Mouse (Mus musculus) embryonic facial prominence, embryonic 12.5 days (tissue): Measurements from ENCODE around the gene Tomm20. TPM values are rescaled to one million over a fixed set of nuclear protein-coding genes. Genes with fewer than 3 reads are reported as not detected.
"Not testable (repeated sequence)": the region's sequence is repeated elsewhere in the genome, so short reads cannot be mapped to it uniquely, and the experiment has no call there.

ENCODE experiments used
- ATAC-seq: fragments of 200-750 bp; cut with Nextera tagmentation; 2 replicates; pipeline ENCODE4 v1.8.0; 2017; ENCODE audit not compliant: insufficient number of reproducible peaks, insufficient read depth, low FRiP score, low TSS enrichment
- H3K27ac ChIP-seq: fragments of 300-500 bp; sonication (generic); 2 replicates; pipeline ENCODE4 v1.5.1; 2016; ENCODE audit warnings: mild to moderate bottlenecking
- H3K27me3 ChIP-seq: fragments of 300-500 bp; sonication (generic); 2 replicates; pipeline ENCODE4 v1.6.1; 2016; ENCODE audit warnings: mild to moderate bottlenecking, moderate library complexity
- H3K36me3 ChIP-seq: fragments of 300-500 bp; sonication (generic); 2 replicates; pipeline ENCODE4 v1.6.1; 2016; ENCODE audit warnings: mild to moderate bottlenecking
- H3K4me1 ChIP-seq: fragments of 300-500 bp; sonication (generic); 2 replicates; pipeline ENCODE4 v1.6.1; 2016
- H3K4me2 ChIP-seq: fragments of 300-500 bp; sonication (generic); replicated peaks from 2 replicates; pipeline ENCODE4 v1.6.1; 2016; ENCODE audit warnings: mild to moderate bottlenecking, moderate library complexity
- H3K4me3 ChIP-seq: fragments of 300-500 bp; sonication (generic); 2 replicates; pipeline ENCODE4 v1.5.1; 2016; ENCODE audit warnings: mild to moderate bottlenecking
- H3K9ac ChIP-seq: fragments of 300-500 bp; sonication (generic); 2 replicates; pipeline ENCODE4 v1.6.1; 2016; ENCODE audit warnings: mild to moderate bottlenecking, moderate library complexity
- H3K9me3 ChIP-seq: fragments of 300-500 bp; sonication (generic); 2 replicates; pipeline ENCODE4 v1.6.1; 2016; ENCODE audit warnings: mild to moderate bottlenecking, moderate library complexity
- WGBS: fragments of 180-500 bp; shearing (Covaris S2); methylation state at CpG from one replicate; pipeline ENCODE4 v1.1.7; 2016; 5-methylcytosine and 5-hydroxymethylcytosine counted together
- polyA plus RNA-seq: library from polyadenylated mRNA; unstranded; fragments of >200 nt; fragmentation: Nextera tagmentation; extraction: Ambion mirVana; gene quantifications from 2 replicates; pipeline ENCODE4 v1.2.1, GENCODE M21; 2016

Tomm20 gene
- polyA plus RNA-seq, 1 experiment from 2014 or later, result 191 TPM

GRCm38 (mm10) chr8:126914609-126915375, 30.9 kb downstream of the Tomm20 start:
- 27% methylated on average over 10 of the region's 10 CpGs for WGBS
- Histone ChIP-seq H3K27me3 (0 out of 2 replicates have a peak, but pooled peaks cover 4% of the 10 kb centered on the region), H3K9me3 (no peaks in the 10 kb centered on the region), H3K4me1 (peaks cover 5% of the 10 kb centered on the region; the same call in 1 of the 2 replicates), H3K4me3 (no peak overlapping the region), H3K36me3 (no peaks in the 10 kb centered on the region), H3K9ac (no peak overlapping the region), H3K4me2 (no peak overlapping the region), H3K27ac (no peak overlapping the region)
- ATAC-seq, result no peak

DNA sequence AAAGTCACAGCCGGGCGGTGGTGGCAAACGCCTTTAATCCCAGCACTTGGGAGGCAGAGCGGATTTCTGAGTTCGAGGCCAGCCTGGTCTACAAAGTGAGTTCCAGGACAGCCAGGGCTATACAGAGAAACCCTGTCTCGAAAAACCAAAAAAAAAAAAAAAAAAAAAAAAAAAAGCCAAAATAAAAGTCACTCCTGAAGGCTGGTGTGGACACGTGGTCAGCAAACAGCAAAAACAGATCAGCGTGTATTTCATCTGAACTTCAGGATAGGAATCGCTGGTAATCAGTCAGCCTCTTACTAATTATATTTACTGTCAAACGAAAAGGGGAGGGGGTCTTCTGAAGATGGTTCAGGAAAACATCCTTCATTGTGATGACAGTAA, 31.5 kb downstream of the Tomm20 start:
- ATAC-seq, H3K9me3 ChIP-seq, H3K4me2 ChIP-seq, H3K27me3 ChIP-seq, H3K9ac ChIP-seq, H3K4me3 ChIP-seq, H3K36me3 ChIP-seq, H3K27ac ChIP-seq, H3K4me1 ChIP-seq: not testable (repeated sequence)
- 62% methylated on average over 10 of the region's 10 CpGs for WGBS

DNA sequence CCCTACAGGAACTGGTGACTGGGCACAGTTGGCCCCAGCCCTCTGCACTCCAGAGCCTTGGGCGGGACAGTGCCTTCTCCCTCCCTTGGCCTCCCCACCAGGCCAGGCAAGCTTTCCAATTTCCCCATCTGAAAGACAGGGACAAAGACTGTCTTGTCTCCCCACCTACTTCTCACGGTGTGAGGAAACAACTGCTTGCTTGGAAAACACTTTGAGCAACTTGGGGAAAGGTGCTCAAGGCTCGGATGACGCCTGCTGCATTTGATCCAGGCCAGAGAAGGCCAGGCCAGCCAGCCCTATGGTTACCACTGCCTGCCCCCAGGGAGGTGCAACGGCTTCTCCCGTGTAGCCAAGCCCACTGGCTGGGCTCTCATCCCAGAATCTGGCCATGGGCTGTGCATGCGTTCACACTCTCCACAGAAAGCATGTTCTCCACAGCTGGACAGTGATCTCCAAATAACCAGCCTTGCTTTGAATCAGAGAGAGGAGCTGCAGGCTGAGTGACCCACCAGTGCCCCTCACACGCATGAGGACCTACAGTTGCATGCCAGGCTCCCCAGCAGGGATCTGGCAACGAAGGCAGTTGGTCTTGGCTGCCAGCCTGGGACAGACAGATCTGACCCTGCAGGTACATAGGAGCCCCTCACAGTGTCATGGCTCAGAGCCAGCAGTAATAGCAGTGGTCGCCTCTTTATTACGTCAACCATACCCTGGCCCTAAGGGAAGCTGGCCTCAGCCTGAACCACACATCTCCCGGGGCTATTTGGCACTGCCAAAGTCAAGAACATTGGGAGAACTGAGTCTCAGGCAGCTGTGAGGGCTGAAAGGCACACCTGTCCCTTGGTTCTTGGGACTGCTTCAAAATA, 32.2 kb downstream of the Tomm20 start:
- peak; percentile 48; the same call in 1 of the 2 replicates for ATAC-seq
- Histone ChIP-seq H3K9me3 (no peaks in the 10 kb centered on the region), H3K4me3 (no peak overlapping the region), H3K9ac (no peak overlapping the region), H3K36me3 (no peaks in the 10 kb centered on the region), H3K27me3 (0 out of 2 replicates have a peak, but pooled peaks cover 4% of the 10 kb centered on the region), H3K27ac (no peak overlapping the region; the same call in 1 of the 2 replicates), H3K4me2 (no peak overlapping the region), H3K4me1 (peaks cover 5% of the 10 kb centered on the region; the same call in 1 of the 2 replicates)
- 41% methylated on average over 12 of the region's 12 CpGs for WGBS

- ATAC-seq, result no peak
- H3K4me3 ChIP-seq, result no peak overlapping the region
- 0 out of 2 replicates have a peak, but pooled peaks cover 4% of the 10 kb centered on the region for H3K27me3 ChIP-seq
- H3K9ac ChIP-seq, result no peak overlapping the region
- no peak overlapping the region for H3K4me2 ChIP-seq
- 74% methylated on average over 10 of the region's 10 CpGs for WGBS
- H3K36me3 ChIP-seq, result no peaks in the 10 kb centered on the region
- no peak overlapping the region for H3K27ac ChIP-seq
- peaks cover 5% of the 10 kb centered on the region; the same call in 1 of the 2 replicates for H3K4me1 ChIP-seq
- H3K9me3 ChIP-seq, result no peaks in the 10 kb centered on the region
These were observed 36.3 kb downstream of the Tomm20 start for GRCm38 (mm10) chr8:126909371-126909802.

GRCm38 (mm10) chr8:126908805-126909204, 36.8 kb downstream of the Tomm20 start:
- H3K4me1 ChIP-seq, result peaks cover 5% of the 10 kb centered on the region; the same call in 1 of the 2 replicates
- no peak overlapping the region for H3K9ac ChIP-seq
- no peak for ATAC-seq
- 0 out of 2 replicates have a peak, but pooled peaks cover 4% of the 10 kb centered on the region for H3K27me3 ChIP-seq
- 79% methylated on average over 6 of the region's 6 CpGs for WGBS
- no peak overlapping the region for H3K4me2 ChIP-seq
- H3K9me3 ChIP-seq, result no peaks in the 10 kb centered on the region
- H3K4me3 ChIP-seq, result no peak overlapping the region
- H3K36me3 ChIP-seq, result no peaks in the 10 kb centered on the region
- H3K27ac ChIP-seq, result no peak overlapping the region

DNA sequence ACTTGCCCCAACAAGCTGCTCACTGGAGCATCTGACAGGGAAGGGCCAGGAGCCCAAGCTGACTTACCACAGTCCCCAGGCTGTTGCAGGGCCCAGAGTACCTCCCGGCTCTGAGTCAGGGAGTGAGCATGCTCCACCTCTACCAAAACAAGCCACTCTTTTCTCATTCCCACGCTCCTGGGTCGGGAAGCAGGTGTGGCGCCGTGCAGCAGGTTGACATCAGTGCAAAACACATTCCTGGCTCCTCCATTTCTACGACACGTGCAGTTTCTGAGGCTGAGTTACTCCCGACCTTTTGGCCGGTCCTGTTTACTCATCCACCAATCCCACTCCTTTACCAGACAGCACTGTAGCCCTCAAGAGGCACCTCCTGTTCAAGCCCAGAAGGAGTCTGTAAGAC, 37.7 kb downstream of the Tomm20 start:
- no peak overlapping the region for H3K4me3 ChIP-seq
- H3K4me1 ChIP-seq, result no peaks in the 10 kb centered on the region
- 82% methylated on average over 9 of the region's 9 CpGs for WGBS
- no peaks in the 10 kb centered on the region for H3K9me3 ChIP-seq
- ATAC-seq, result no peak
- no peak overlapping the region for H3K9ac ChIP-seq
- no peak overlapping the region for H3K4me2 ChIP-seq
- no peaks in the 10 kb centered on the region for H3K36me3 ChIP-seq
- H3K27ac ChIP-seq, result no peak overlapping the region
- 0 out of 2 replicates have a peak, but pooled peaks cover 4% of the 10 kb centered on the region for H3K27me3 ChIP-seq

GRCm38 (mm10) chr8:126907374-126907773, 38.3 kb downstream of the Tomm20 start:
- WGBS, result 81% methylated on average over 3 of the region's 3 CpGs
- Histone ChIP-seq H3K27me3 (0 out of 2 replicates have a peak, but pooled peaks cover 4% of the 10 kb centered on the region), H3K4me3 (no peak overlapping the region), H3K9me3 (no peaks in the 10 kb centered on the region), H3K36me3 (no peaks in the 10 kb centered on the region), H3K9ac (no peak overlapping the region), H3K27ac (no peak overlapping the region), H3K4me2 (no peak overlapping the region), H3K4me1 (no peaks in the 10 kb centered on the region)
- ATAC-seq, result no peak

DNA sequence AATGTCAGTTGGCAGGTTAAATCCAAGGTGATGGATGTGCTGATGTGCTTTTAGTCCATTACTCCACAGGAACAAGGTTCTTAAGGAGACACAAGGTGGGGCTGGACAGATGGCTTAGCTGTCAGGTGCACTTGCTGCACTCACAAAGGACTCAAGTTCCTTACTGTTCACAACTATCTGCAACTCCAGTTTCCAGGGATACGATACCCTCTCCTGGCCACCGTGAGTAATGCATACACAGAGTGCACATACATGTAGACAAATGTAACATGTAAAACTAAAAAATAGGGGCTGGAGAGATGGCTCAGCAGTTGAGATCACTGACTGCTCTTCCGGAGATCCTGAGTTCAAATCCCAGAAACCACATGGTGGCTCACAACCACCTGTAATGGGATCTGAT, 40.3 kb downstream of the Tomm20 start:
- Histone ChIP-seq H3K27me3 (no peaks in the 10 kb centered on the region), H3K36me3 (no peaks in the 10 kb centered on the region), H3K4me2 (no peak overlapping the region), H3K4me1 (no peaks in the 10 kb centered on the region), H3K9ac (no peak overlapping the region), H3K27ac (no peak overlapping the region), H3K9me3 (no peaks in the 10 kb centered on the region), H3K4me3 (no peak overlapping the region)
- 84% methylated on average over 3 of the region's 3 CpGs for WGBS
- no peak for ATAC-seq

DNA sequence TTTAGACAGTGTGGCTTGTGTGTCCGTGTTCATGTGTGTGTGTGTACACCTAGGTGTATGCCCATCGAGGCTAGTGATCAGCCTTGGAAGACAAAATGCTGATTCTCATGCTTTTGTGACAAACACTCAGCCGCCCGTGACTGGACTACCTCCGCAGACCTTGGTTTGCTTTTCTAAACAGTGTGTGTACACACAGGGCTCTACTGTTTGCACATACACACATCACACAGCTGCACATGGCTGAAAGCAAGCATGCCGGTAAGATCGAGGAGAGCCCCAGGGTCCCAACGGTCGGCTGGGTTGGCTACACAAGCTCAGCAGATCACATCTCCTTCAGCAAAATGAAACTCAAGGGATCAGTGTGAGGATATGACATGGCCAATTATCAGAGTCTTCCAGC, 41.7 kb downstream of the Tomm20 start:
- Histone ChIP-seq H3K4me3 (no peak overlapping the region), H3K9ac (no peak overlapping the region), H3K4me1 (no peaks in the 10 kb centered on the region), H3K36me3 (no peaks in the 10 kb centered on the region), H3K27me3 (no peaks in the 10 kb centered on the region), H3K27ac (no peak overlapping the region), H3K4me2 (no peak overlapping the region), H3K9me3 (no peaks in the 10 kb centered on the region)
- 88% methylated on average over 9 of the region's 9 CpGs for WGBS
- no peak for ATAC-seq

GRCm38 (mm10) chr8:126903224-126903895, 42.3 kb downstream of the Tomm20 start:
- no peaks in the 10 kb centered on the region for H3K4me1 ChIP-seq
- H3K9ac ChIP-seq, result no peak overlapping the region
- H3K27ac ChIP-seq, result no peak overlapping the region
- no peaks in the 10 kb centered on the region for H3K9me3 ChIP-seq
- H3K27me3 ChIP-seq, result no peaks in the 10 kb centered on the region
- H3K4me2 ChIP-seq, result no peak overlapping the region
- 64% methylated on average over 9 of the region's 9 CpGs for WGBS
- H3K4me3 ChIP-seq, result no peak overlapping the region
- no peak for ATAC-seq
- no peaks in the 10 kb centered on the region for H3K36me3 ChIP-seq

- H3K27me3 ChIP-seq, result no peaks in the 10 kb centered on the region
- no peak overlapping the region for H3K27ac ChIP-seq
- H3K9ac ChIP-seq, result no peak overlapping the region
- no peaks in the 10 kb centered on the region for H3K36me3 ChIP-seq
- H3K4me3 ChIP-seq, result no peak overlapping the region
- H3K4me1 ChIP-seq, result no peaks in the 10 kb centered on the region
- no peak overlapping the region for H3K4me2 ChIP-seq
- ATAC-seq, result no peak
- WGBS, result 84% methylated on average over 1 of the region's 1 CpGs
- no peaks in the 10 kb centered on the region for H3K9me3 ChIP-seq
These were observed 44.0 kb downstream of the Tomm20 start for GRCm38 (mm10) chr8:126901612-126902011.
